Mouse (Mus musculus): ENCODE results near the gene Sh3bp5.

The Sh3bp5 gene

DNA sequence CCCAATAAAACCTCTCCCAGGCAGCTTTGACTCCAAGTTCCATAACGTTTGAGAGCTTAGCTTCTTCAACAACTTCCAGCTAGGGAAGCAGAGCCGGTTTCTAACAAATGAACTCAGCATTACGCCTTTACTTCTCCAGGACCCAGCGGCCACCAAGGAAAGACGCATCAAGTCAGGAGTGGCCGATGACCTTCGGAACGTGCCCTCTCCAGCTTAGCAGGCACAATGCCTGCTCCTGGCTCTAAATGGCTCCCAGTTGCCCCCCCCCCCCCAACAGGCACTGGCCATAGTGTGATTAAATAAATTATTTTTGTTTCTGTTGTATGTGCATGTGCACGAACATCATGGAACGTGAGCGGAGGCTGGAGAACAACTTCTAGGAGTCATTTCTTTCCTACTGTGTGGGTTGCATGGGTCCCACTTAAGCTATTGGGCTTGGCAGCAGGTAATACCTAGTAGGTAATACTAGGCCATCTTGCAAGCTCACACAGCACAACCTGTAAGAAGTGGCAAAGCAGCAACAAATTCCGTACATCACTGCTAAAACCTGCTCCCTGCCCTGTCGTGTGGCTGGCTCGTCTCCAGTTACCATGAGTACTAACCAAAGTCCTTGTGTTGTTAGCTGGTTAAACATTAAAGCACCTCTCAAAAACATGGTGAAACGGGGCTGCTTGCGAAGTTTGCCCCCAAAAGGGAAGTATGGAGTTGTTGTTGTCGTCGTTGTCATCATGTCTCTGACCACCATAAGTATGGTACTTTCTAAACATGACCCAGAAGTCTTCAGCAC lies 14.2 kb downstream of the Sh3bp5 start:
- Histone ChIP-seq H3K27me3 (ENCODE audit: control insufficient read depth, insufficient read depth, low read length, poor library complexity, severe bottlenecking) (no peaks in the 10 kb centered on the region), H3K36me3 (ENCODE audit: control insufficient read depth, insufficient read depth, low read length, poor library complexity, severe bottlenecking) (peaks cover 22% of the 10 kb centered on the region)
- no peak for DNase-seq (ENCODE audit: low read depth, low spot score)

DNA sequence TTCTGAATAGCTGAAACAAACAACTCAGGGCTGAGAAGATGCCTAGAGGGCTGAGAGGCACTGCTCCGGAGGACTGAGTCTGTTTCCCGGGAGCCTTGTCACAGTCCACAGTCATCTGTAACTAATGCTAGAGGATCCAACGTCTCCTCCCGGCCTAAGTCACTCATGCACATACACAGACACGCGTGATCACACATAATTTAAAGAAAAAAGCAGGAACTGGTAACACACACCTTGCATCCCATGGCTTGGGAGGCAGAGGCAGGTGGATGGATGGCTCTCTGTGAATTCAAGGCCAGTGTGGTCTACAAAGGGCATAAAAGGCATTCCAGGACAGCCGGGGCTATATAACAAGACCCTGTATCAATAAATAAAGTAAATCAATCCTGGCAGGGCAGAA lies 14.9 kb downstream of the Sh3bp5 start:
- DNase-seq (ENCODE audit: low read depth, low spot score) = no peak
- no peaks in the 10 kb centered on the region for H3K27me3 ChIP-seq (ENCODE audit: control insufficient read depth, insufficient read depth, low read length, poor library complexity, severe bottlenecking)
- peaks cover 16% of the 10 kb centered on the region for H3K36me3 ChIP-seq (ENCODE audit: control insufficient read depth, insufficient read depth, low read length, poor library complexity, severe bottlenecking)

DNA sequence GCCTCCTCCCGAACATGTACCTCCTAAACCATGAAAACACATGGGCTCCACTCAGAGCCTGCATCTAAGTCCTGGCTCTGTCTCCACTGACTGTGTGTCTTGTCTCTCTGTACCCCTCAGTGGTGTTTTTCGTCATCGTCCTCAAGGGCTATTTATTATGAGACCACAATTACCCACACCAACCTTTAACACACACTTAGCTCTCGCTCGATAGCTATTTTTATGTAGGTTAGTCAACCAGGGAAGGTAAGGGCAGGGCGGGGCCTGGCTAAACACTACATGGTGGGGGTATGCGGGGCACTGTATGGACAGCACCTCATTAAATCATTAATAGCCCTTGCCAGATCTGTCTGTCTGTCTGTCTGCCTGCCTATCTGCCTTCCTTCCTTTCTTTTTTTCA lies 15.3 kb downstream of the Sh3bp5 start:
- no peaks in the 10 kb centered on the region for H3K27me3 ChIP-seq (ENCODE audit: control insufficient read depth, insufficient read depth, low read length, poor library complexity, severe bottlenecking)
- peaks cover 16% of the 10 kb centered on the region for H3K36me3 ChIP-seq (ENCODE audit: control insufficient read depth, insufficient read depth, low read length, poor library complexity, severe bottlenecking)
- DNase-seq (ENCODE audit: low read depth, low spot score) = peak; percentile 47

DNA sequence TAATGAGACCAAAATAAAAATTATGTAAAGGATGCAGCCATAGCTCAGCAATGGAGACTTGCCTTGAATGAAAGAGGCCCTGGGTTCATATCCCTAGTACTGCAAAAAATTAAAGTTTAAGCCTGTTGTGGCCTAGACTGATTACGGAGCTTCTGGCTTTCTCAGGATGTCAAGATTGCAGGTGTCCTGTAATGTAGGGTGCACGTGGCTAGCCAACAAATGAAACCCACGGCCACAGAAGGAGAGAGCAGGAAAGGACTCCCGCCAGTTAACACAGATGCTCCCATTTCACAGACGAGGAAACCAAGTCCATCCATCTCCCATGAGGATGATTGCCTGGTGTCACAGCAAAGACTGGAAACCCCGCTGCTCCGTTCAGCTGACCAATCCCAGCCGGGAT lies 15.7 kb downstream of the Sh3bp5 start:
- peaks cover 16% of the 10 kb centered on the region for H3K36me3 ChIP-seq (ENCODE audit: control insufficient read depth, insufficient read depth, low read length, poor library complexity, severe bottlenecking)
- no peak for DNase-seq (ENCODE audit: low read depth, low spot score)
- no peaks in the 10 kb centered on the region for H3K27me3 ChIP-seq (ENCODE audit: control insufficient read depth, insufficient read depth, low read length, poor library complexity, severe bottlenecking)

DNA sequence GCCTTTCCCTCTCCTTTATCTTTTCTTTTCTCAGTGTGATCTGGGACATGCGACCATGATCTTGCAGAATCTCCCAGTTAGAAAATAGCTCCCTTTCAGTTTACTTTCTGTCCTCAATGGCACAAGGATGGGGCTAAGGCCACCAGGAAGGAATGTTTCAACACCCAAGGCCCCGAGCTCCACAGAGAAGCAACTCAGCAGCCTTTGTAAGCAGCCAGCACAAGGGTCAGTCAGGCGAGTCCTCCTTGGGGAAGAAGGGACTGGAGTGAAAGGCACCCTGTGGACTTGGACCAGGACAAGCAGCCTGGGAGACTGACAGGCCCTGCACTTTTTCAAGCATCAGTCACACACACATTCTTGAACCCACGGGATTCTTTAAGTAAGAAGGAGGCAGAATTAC lies 16.6 kb downstream of the Sh3bp5 start:
- H3K36me3 ChIP-seq (ENCODE audit: control insufficient read depth, insufficient read depth, low read length, poor library complexity, severe bottlenecking) = peaks cover 16% of the 10 kb centered on the region
- no peak for DNase-seq (ENCODE audit: low read depth, low spot score)

DNA sequence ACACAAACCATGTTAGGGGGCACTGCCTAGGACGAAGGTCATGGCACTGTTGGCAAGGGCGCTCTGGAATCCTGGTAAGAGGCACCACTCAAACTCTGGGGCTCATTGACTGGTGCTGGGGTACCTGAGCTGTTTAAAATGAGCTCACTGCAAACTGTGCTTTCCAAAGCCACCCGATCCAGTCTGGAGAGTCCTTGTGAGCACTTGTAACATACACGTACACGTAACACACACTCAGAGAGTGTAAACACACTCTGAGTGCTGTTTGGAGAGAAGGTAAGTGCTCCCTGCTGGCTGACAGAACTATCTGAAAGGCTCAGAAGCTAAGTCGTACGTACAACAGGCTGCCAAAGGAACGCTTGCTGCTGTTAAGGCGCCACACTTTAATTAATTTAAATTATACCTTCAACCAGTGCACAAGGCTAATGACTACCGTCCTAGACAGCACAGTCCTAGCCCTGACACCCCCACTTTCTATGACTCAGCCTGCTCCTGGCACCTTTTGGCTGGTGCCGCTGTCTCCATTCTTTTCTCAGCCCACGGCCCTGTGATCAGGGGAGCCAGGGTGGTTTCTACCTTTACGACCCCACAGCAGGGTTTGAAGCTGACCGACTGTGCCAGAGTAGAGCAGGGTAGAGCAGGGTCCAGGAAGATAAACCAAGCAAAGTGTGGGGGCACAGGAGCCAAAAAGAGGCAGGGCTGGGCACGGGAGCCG lies 18.9 kb downstream of the Sh3bp5 start:
- Histone ChIP-seq H3K27me3 (ENCODE audit: control insufficient read depth, insufficient read depth, low read length, poor library complexity, severe bottlenecking) (no peaks in the 10 kb centered on the region), H3K36me3 (ENCODE audit: control insufficient read depth, insufficient read depth, low read length, poor library complexity, severe bottlenecking) (peaks cover 7% of the 10 kb centered on the region)
- no peak for DNase-seq (ENCODE audit: low read depth, low spot score)

More for the DNA sequence above, 16.6 kb downstream of the Sh3bp5 start:
- no peaks in the 10 kb centered on the region for H3K27me3 ChIP-seq (ENCODE audit: control insufficient read depth, insufficient read depth, low read length, poor library complexity, severe bottlenecking)

DNA sequence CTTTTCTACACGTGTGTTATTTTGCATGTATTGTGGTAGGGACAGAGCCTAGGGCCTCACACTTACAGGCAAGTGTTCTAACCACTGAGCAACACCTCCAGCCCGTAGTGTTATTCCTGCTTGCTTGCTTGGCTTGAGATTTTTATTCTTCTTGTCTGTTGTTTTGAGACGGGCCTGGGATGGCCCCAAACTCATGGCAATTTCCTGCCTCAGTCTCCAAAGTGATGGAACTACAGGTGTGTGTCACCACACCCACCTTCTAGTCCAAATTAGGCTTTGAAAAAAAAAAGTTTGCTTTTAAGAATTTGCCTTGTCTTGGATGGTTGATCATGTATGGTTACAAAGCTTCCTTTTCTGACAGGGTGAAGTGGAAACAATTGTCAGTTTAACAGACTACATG lies 19.5 kb downstream of the Sh3bp5 start:
- H3K36me3 ChIP-seq (ENCODE audit: control insufficient read depth, insufficient read depth, low read length, poor library complexity, severe bottlenecking) = peaks cover 12% of the 10 kb centered on the region
- no peaks in the 10 kb centered on the region for H3K27me3 ChIP-seq (ENCODE audit: control insufficient read depth, insufficient read depth, low read length, poor library complexity, severe bottlenecking)
- DNase-seq (ENCODE audit: low read depth, low spot score) = peak; percentile 86

DNA sequence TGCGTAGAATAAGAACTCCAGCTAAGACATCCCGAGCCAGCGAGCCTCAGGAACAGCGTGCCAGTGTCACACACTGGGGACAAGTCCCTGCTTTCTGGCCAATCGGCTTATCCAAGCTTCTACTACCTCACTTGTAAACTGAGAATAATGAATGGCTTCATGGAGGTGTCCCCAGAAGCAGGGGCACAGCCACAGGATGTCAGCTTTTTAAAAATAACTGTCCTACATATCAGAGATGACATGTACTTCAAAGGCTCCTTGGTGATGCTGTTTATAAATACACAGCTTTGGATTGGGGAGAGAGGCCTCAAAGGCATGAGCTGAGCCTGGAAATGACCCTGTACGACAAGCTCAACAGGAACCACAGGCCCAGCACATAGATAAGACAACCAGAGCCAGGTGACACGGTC lies 20.9 kb downstream of the Sh3bp5 start:
- Histone ChIP-seq H3K36me3 (ENCODE audit: control insufficient read depth, insufficient read depth, low read length, poor library complexity, severe bottlenecking) (peaks cover 20% of the 10 kb centered on the region), H3K27me3 (ENCODE audit: control insufficient read depth, insufficient read depth, low read length, poor library complexity, severe bottlenecking) (no peaks in the 10 kb centered on the region)
- DNase-seq (ENCODE audit: low read depth, low spot score) = no peak

DNA sequence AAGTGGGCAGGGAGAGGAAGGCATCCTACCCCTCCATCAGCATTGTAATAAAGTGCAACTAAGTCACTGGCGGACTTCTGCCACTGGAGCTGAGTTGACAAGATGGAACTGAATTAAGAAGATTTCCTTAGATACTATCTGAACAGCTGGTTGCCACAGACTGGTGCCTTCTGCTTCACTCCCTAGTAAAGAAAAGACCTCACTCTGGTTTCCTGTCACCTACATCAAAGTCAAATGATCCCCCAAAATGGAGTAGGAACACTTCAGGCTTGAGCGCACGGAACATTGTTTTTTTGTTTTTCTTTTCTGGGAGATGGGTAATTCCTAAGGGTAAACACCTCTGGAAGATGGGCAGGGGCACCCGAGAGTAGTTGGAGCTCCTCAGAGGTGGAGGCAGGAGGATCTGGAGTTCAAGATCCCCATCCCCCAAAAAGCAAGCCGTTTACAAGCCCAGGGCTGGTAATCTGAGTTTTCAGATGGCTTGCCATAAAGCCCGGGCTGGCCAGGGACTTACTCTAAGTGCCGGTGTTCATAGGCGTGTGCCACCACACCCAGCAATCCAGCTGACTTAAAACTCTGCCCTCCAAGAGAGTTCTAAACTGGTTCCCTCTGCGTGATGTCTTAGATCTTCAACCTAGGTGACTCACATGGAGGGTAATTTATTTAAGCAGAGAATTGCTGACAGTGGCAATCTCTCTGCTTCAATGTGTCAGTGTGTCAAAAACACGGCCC lies 21.5 kb downstream of the Sh3bp5 start:
- Histone ChIP-seq H3K36me3 (ENCODE audit: control insufficient read depth, insufficient read depth, low read length, poor library complexity, severe bottlenecking) (peaks cover 20% of the 10 kb centered on the region), H3K27me3 (ENCODE audit: control insufficient read depth, insufficient read depth, low read length, poor library complexity, severe bottlenecking) (no peaks in the 10 kb centered on the region)
- DNase-seq (ENCODE audit: low read depth, low spot score) = no peak

DNA sequence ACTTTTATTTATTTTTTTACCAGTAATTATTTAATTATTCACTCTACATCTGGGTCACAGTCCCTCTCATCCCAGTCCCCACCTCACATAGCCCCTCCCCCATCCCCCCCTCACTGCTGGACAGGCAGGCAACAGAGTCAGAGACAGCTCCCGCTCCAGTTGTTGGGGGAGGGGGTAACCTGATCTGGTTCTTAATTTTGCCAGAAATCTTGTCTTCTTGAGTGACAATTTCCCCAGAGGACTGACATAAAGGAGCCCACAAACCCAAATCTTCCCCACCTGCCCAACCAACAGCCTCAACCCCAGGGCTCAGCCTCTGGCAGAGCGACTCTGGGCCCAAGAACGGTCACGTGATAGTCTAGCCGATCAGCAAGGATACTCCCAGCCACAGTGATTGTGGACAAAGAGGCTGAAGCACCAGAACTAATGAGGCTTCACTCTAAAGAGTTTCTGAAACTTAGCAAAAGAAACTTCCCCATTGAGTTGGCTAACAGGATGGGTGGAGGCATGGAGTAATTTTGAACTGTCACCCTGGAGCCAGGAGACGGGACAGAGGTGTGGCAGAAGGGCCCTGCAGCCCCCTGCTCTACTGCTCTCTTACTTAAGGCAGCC lies 22.3 kb downstream of the Sh3bp5 start:
- peak; percentile 56 for DNase-seq (ENCODE audit: low read depth, low spot score)
- Histone ChIP-seq H3K27me3 (ENCODE audit: control insufficient read depth, insufficient read depth, low read length, poor library complexity, severe bottlenecking) (no peaks in the 10 kb centered on the region), H3K36me3 (ENCODE audit: control insufficient read depth, insufficient read depth, low read length, poor library complexity, severe bottlenecking) (peaks cover 23% of the 10 kb centered on the region)

DNA sequence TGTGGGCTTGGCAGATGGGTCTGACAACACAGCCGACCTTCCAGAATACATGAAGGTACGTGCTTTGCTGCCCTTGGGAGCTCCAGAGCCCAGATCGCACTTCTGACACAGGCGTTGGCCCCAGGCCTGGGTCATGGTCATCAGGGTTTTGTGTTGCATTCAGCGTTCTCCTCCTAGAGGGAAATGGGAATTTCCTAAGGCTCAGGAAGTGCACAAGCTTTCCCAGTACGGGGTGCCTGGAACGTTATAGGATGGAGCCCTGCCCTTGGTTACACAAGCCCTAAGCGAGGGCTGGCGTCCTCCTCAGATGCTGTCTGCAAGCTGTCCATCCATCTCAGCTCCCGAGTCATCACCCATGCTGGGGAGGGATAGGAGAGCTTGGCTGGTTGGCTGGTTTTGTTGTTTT lies 23.2 kb downstream of the Sh3bp5 start:
- no peak for DNase-seq (ENCODE audit: low read depth, low spot score)
- Histone ChIP-seq H3K27me3 (ENCODE audit: control insufficient read depth, insufficient read depth, low read length, poor library complexity, severe bottlenecking) (no peaks in the 10 kb centered on the region), H3K36me3 (ENCODE audit: control insufficient read depth, insufficient read depth, low read length, poor library complexity, severe bottlenecking) (peaks cover 23% of the 10 kb centered on the region)

DNA sequence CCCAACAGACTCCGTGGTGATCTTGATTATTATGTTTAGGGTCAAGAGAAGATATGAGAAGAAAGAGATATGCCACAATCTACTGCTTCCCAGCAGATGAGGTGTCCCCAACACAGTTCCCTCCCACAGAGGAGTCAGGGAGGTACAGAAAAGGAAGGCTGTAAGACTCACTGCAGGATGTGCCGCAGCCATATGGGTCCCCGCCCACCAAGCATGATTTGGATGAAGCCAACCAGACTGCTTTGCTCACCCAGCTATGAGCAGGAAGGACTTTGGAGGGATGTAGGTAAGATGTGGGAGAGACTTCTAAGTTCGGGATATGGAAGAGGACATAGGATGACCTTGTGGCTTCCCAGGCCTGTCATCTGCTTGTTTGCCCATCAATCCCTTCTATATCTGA lies 25.1 kb downstream of the Sh3bp5 start:
- DNase-seq (ENCODE audit: low read depth, low spot score) = no peak
- H3K36me3 ChIP-seq (ENCODE audit: control insufficient read depth, insufficient read depth, low read length, poor library complexity, severe bottlenecking) = peaks cover 29% of the 10 kb centered on the region
- no peaks in the 10 kb centered on the region for H3K27me3 ChIP-seq (ENCODE audit: control insufficient read depth, insufficient read depth, low read length, poor library complexity, severe bottlenecking)

DNA sequence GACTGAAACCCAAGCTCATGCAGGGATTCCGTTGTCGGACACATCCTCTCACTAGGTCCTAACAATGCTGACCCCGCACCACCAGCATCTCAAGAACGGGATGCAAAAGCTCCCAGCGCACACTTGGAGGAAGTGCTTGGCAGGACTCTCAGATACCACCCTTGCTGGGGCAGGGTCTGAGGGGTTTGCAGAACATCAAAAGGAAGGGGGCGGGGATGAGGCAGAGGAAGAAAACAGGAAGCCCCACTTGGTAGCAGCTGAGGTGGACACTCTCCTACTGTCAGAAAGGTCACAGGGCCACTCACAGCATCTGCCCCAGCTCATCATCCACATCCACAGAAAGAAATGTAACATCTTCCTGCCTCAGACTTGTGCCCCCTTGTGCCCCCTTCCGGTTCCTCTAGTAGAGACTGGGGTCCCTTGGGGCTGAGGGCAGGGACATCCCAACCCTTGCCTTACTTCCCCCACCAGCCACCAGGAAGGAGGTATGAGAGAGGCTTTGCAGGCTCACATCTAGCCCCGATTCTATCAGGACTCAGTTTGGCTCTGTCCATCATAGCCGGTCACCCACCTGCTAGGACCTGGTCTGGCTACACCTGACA lies 25.7 kb downstream of the Sh3bp5 start:
- peak; percentile 74 for DNase-seq (ENCODE audit: low read depth, low spot score)
- Histone ChIP-seq H3K27me3 (ENCODE audit: control insufficient read depth, insufficient read depth, low read length, poor library complexity, severe bottlenecking) (no peaks in the 10 kb centered on the region), H3K36me3 (ENCODE audit: control insufficient read depth, insufficient read depth, low read length, poor library complexity, severe bottlenecking) (peaks cover 29% of the 10 kb centered on the region)

DNA sequence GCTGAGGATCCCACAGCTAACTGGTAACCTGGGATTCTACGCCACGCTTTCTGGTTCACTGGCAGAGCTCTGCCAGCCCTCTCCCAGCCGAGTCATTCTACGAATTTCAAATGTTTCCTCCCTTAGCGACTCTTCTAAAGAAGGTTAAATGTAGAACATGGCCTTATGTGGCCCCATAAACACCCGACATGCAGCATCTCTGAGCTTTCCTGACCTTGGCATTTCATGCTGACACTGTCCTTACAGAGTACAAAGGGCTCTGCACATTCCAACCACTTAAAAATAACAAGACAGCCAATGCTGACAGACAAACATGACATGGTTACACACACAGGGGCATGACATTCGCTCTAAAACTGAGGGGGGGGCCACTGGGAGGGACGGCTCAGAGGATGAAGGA lies 27.2 kb downstream of the Sh3bp5 start:
- Histone ChIP-seq H3K27me3 (ENCODE audit: control insufficient read depth, insufficient read depth, low read length, poor library complexity, severe bottlenecking) (no peaks in the 10 kb centered on the region), H3K36me3 (ENCODE audit: control insufficient read depth, insufficient read depth, low read length, poor library complexity, severe bottlenecking) (peaks cover 30% of the 10 kb centered on the region)
- DNase-seq (ENCODE audit: low read depth, low spot score) = no peak
